Mouse (Mus musculus): ENCODE results near the gene 4933428G20Rik.

Gene 4933428G20Rik

GRCm38 (mm10) chr11:97500720-97501448, 744 bp upstream of the 4933428G20Rik start:
- DNase-seq: no peak

- no peak for DNase-seq
Observed at GRCm38 (mm10) chr11:97497543-97497942, 2.6 kb downstream of the 4933428G20Rik start.

GRCm38 (mm10) chr11:97492836-97493235, 7.3 kb downstream of the 4933428G20Rik start:
- DNase-seq: no peak

GRCm38 (mm10) chr11:97491640-97492039, 8.5 kb downstream of the 4933428G20Rik start:
- no peak for DNase-seq

- no peak for DNase-seq
Observed at GRCm38 (mm10) chr11:97489589-97490324, 10.4 kb downstream of the 4933428G20Rik start.

- no peak for DNase-seq
Observed at GRCm38 (mm10) chr11:97487656-97488055, 12.5 kb downstream of the 4933428G20Rik start.

GRCm38 (mm10) chr11:97485661-97486060, 14.5 kb downstream of the 4933428G20Rik start:
- no peak for DNase-seq

- no peak for DNase-seq
Observed at GRCm38 (mm10) chr11:97479824-97480223, 20.3 kb downstream of the 4933428G20Rik start.

- no peak for DNase-seq
Observed at GRCm38 (mm10) chr11:97479085-97479484, 21.1 kb downstream of the 4933428G20Rik start.

- no peak for DNase-seq
Observed at GRCm38 (mm10) chr11:97478345-97478744, 21.8 kb downstream of the 4933428G20Rik start.

GRCm38 (mm10) chr11:97477431-97477830, 22.7 kb downstream of the 4933428G20Rik start:
- no peak for DNase-seq

- DNase-seq: no peak
Observed at GRCm38 (mm10) chr11:97476334-97477095, 23.6 kb downstream of the 4933428G20Rik start.

GRCm38 (mm10) chr11:97471276-97471675, 28.9 kb downstream of the 4933428G20Rik start:
- DNase-seq: no peak

GRCm38 (mm10) chr11:97469828-97470227, 30.3 kb downstream of the 4933428G20Rik start:
- no peak for DNase-seq

GRCm38 (mm10) chr11:97468639-97469287, 31.4 kb downstream of the 4933428G20Rik start:
- DNase-seq: peak; percentile 73

GRCm38 (mm10) chr11:97466444-97467160, 33.5 kb downstream of the 4933428G20Rik start:
- DNase-seq: no peak

- no peak for DNase-seq
Observed at GRCm38 (mm10) chr11:97465957-97466356, 34.2 kb downstream of the 4933428G20Rik start.

- no peak for DNase-seq
Observed at GRCm38 (mm10) chr11:97463991-97464390, 36.1 kb downstream of the 4933428G20Rik start.

- DNase-seq: no peak
Observed at GRCm38 (mm10) chr11:97463166-97463565, 37.0 kb downstream of the 4933428G20Rik start.

GRCm38 (mm10) chr11:97462538-97462937, 37.6 kb downstream of the 4933428G20Rik start:
- DNase-seq: no peak

- no peak for DNase-seq
Observed at GRCm38 (mm10) chr11:97461307-97461820, 38.8 kb downstream of the 4933428G20Rik start.

- DNase-seq: no peak
Observed at GRCm38 (mm10) chr11:97457120-97457519, 43.0 kb downstream of the 4933428G20Rik start.

All from layer of hippocampus, adult 9-11 months (tissue).